Mouse (Mus musculus): ENCODE data around the gene Kifc3.

DNA sequence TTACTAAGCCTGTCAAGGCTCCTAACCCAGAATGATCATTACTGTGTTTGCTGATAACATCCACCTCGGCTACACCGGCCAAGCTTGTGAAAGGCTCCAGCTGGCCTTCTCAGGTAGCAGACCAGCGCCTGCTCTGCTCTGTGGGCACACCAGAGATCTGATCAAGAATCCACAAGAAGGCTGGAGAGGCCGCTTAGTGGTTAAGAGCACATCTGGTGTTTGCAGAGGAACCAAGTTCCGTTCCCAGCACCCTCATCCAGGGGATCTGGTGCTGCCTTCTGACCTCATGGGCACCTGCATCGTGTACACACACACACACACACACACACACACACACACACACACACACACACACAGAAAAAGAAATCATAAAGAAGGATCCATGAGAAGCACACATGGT lies 46.5 kb downstream of the Kifc3 start:
- no peak for TF ChIP-seq USF1 (IDR thresholded peaks at IDR 0.05; ENCODE audit: low read depth, low read length)
- no peak for TF ChIP-seq POLR2A (IDR thresholded peaks at IDR 0.05; ENCODE audit: control insufficient read depth in 1 of 2, insufficient read depth in 1 of 2, low read depth in 1 of 2, low read length in 2 of 2, poor library complexity in 1 of 2)
- TF ChIP-seq CTCF (IDR thresholded peaks at IDR 0.05 in 2 of 3, conservative IDR thresholded peaks at IDR 0.05 in 1 of 3; ENCODE audit: control insufficient read depth in 1 of 3, insufficient read depth in 1 of 3, low read depth in 2 of 3, low read length in 3 of 3, poor library complexity in 1 of 3, severe bottlenecking in 1 of 3), result no peak
- TF ChIP-seq ZC3H11A (IDR thresholded peaks at IDR 0.05; ENCODE audit: low read depth, low read length), result no peak
- TF ChIP-seq JUND (IDR thresholded peaks at IDR 0.05; ENCODE audit: low read depth, low read length), result no peak
- TF ChIP-seq BHLHE40 (IDR thresholded peaks at IDR 0.05; ENCODE audit: borderline replicate concordance, low read depth, low read length), result no peak
- TF ChIP-seq SIN3A (IDR thresholded peaks at IDR 0.05; ENCODE audit: low read length), result no peak

Data from MEL (cell line).